Mouse (Mus musculus) kidney, postnatal 36 days (tissue): ENCODE data around the gene Adam19.
A peak's percentile ranks its signal among the peaks of the same experiment; 100 is the strongest.

ENCODE experiments used
- DNase-seq, 2 experiments: peaks; one replicate each; pipeline ENCODE4 v3.0.0; 2021 to 2022; ENCODE audit warnings: mixed read lengths in 2 of 2

Gene Adam19

GRCm38 (mm10) chr11:46073850-46074688, 18.3 kb downstream of the Adam19 start:
- DNase-seq = no peak

GRCm38 (mm10) chr11:46075507-46075906, 19.7 kb downstream of the Adam19 start:
- no peak for DNase-seq

- no peak for DNase-seq
Measured at GRCm38 (mm10) chr11:46076442-46077158, 20.8 kb downstream of the Adam19 start.

GRCm38 (mm10) chr11:46077304-46077703, 21.5 kb downstream of the Adam19 start:
- DNase-seq = no peak

GRCm38 (mm10) chr11:46077732-46078375, 22.1 kb downstream of the Adam19 start:
- DNase-seq = peak; percentile 41 to 59

GRCm38 (mm10) chr11:46081075-46081474, 25.3 kb downstream of the Adam19 start:
- no peak for DNase-seq

GRCm38 (mm10) chr11:46083405-46083804, 27.6 kb downstream of the Adam19 start:
- DNase-seq = no peak

GRCm38 (mm10) chr11:46083835-46084444, 28.1 kb downstream of the Adam19 start:
- no peak for DNase-seq

- DNase-seq = peak in 1 of 2 experiments; percentile 45
Measured at GRCm38 (mm10) chr11:46084568-46084967, 28.8 kb downstream of the Adam19 start.

GRCm38 (mm10) chr11:46085398-46086163, 29.8 kb downstream of the Adam19 start:
- peak in 1 of 2 experiments; percentile 30 for DNase-seq

GRCm38 (mm10) chr11:46086446-46086845, 30.7 kb downstream of the Adam19 start:
- DNase-seq = no peak

GRCm38 (mm10) chr11:46089081-46089713, 33.4 kb downstream of the Adam19 start:
- peak in 1 of 2 experiments; percentile 29 for DNase-seq

- DNase-seq = no peak
Measured at GRCm38 (mm10) chr11:46090036-46090725, 34.4 kb downstream of the Adam19 start.

- DNase-seq = no peak
Measured at GRCm38 (mm10) chr11:46090951-46091667, 35.3 kb downstream of the Adam19 start.

GRCm38 (mm10) chr11:46092121-46092520, 36.3 kb downstream of the Adam19 start:
- DNase-seq = no peak

- no peak for DNase-seq
Measured at GRCm38 (mm10) chr11:46095477-46096264, 39.9 kb downstream of the Adam19 start.

GRCm38 (mm10) chr11:46096265-46096649, 40.5 kb downstream of the Adam19 start:
- no peak for DNase-seq

- no peak for DNase-seq
Measured at GRCm38 (mm10) chr11:46097062-46097461, 41.3 kb downstream of the Adam19 start.

GRCm38 (mm10) chr11:46102107-46102506, 46.3 kb downstream of the Adam19 start:
- peak in 1 of 2 experiments; percentile 20 for DNase-seq
